Mouse (Mus musculus): Measurements from ENCODE around the gene Flt3l. TPM values are rescaled to one million over a fixed set of nuclear protein-coding genes. Genes with fewer than 3 reads are reported as not detected.

Flt3l gene
- total and polyA plus RNA-seq, 2 experiments: 3.2 to 30.8 TPM

- no peak for TF ChIP-seq POLR2A (IDR thresholded peaks at IDR 0.05; ENCODE audit: extremely low read depth, insufficient read depth, low read length)
- no peak for TF ChIP-seq CTCF (IDR thresholded peaks at IDR 0.05; ENCODE audit: low read depth, low read length)
- Histone ChIP-seq H3K27me3 (ENCODE audit: control insufficient read depth, insufficient read depth, low read length) (peaks cover 8% of the 10 kb centered on the region; the same call in 1 of the 2 replicates), H3K27ac (replicated peaks; ENCODE audit: insufficient read depth, low read depth, low read length) (no peak overlapping the region), H3K9ac (ENCODE audit: low read depth, low read length) (no peak overlapping the region), H3K79me2 (ENCODE audit: control insufficient read depth, insufficient read depth, low read length) (no peaks in the 10 kb centered on the region), H3K36me3 (ENCODE audit: control insufficient read depth, insufficient read depth, low read length) (no peaks in the 10 kb centered on the region), H3K4me3 (ENCODE audit: insufficient read depth, low read depth, low read length) (peak overlapping the region; percentile 54; the same call in 1 of the 2 replicates), H3K4me1 (ENCODE audit: control insufficient read depth, insufficient read depth, low read length) (0 out of 2 replicates have a peak, but pooled peaks cover 3% of the 10 kb centered on the region)
- WGBS: 28% methylated on average over 6 of the region's 6 CpGs
- no peak for DNase-seq (ENCODE audit: extremely low read depth, low read depth, low spot score)
Observed at GRCm38 (mm10) chr7:45162551-45162950, 26.3 kb upstream of the Flt3l start.

GRCm38 (mm10) chr7:45161612-45162473 is 25.6 kb upstream of the Flt3l start:
- H3K27ac ChIP-seq (replicated peaks; ENCODE audit: insufficient read depth, low read depth, low read length): no peak overlapping the region
- peak; percentile 67 for DNase-seq (ENCODE audit: extremely low read depth, low read depth, low spot score)
- H3K4me1 ChIP-seq (ENCODE audit: control insufficient read depth, insufficient read depth, low read length): 0 out of 2 replicates have a peak, but pooled peaks cover 3% of the 10 kb centered on the region
- H3K36me3 ChIP-seq (ENCODE audit: control insufficient read depth, insufficient read depth, low read length): no peaks in the 10 kb centered on the region
- 0 out of 2 replicates have a peak overlapping the region, but pooled peaks have one; percentile 7 for H3K9ac ChIP-seq (ENCODE audit: low read depth, low read length)
- peaks cover 3% of the 10 kb centered on the region; the same call in 1 of the 2 replicates for H3K27me3 ChIP-seq (ENCODE audit: control insufficient read depth, insufficient read depth, low read length)
- no peaks in the 10 kb centered on the region for H3K79me2 ChIP-seq (ENCODE audit: control insufficient read depth, insufficient read depth, low read length)
- H3K4me3 ChIP-seq (ENCODE audit: insufficient read depth, low read depth, low read length): peak overlapping the region; percentile 54
- 7% methylated on average over 35 of the region's 35 CpGs for WGBS
- TF ChIP-seq POLR2A (IDR thresholded peaks at IDR 0.05; ENCODE audit: extremely low read depth, insufficient read depth, low read length) (no peak), CTCF (IDR thresholded peaks at IDR 0.05; ENCODE audit: low read depth, low read length) (peak; percentile 90)

DNA sequence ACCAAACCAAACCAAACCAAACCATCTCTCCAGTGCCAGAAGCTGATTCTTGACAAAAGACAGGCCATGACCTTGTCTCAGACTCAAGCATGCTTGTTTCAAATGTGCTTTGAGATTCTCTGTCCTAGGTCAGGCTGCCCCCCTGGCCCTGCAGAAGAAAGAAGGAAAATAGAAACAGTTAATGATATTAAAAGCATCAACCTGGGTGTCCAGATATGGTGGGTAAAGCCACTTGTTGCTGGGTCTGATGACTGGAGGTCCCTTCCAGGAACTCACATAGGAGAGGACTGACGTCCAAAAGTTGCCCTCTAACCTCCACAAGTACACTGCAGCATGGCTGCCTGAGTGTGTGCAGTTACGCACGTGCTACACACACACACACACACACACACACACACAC is 24.6 kb upstream of the Flt3l start:
- Histone ChIP-seq H3K4me1 (ENCODE audit: control insufficient read depth, insufficient read depth, low read length) (0 out of 2 replicates have a peak, but pooled peaks cover 3% of the 10 kb centered on the region), H3K36me3 (ENCODE audit: control insufficient read depth, insufficient read depth, low read length) (no peaks in the 10 kb centered on the region), H3K27me3 (ENCODE audit: control insufficient read depth, insufficient read depth, low read length) (no peaks in the 10 kb centered on the region; the same call in 1 of the 2 replicates), H3K9ac (ENCODE audit: low read depth, low read length) (no peak overlapping the region), H3K27ac (replicated peaks; ENCODE audit: insufficient read depth, low read depth, low read length) (no peak overlapping the region), H3K79me2 (ENCODE audit: control insufficient read depth, insufficient read depth, low read length) (no peaks in the 10 kb centered on the region), H3K4me3 (ENCODE audit: insufficient read depth, low read depth, low read length) (no peak overlapping the region)
- 90% methylated on average over 3 of the region's 3 CpGs for WGBS
- no peak for DNase-seq (ENCODE audit: extremely low read depth, low read depth, low spot score)
- TF ChIP-seq CTCF (IDR thresholded peaks at IDR 0.05; ENCODE audit: low read depth, low read length): no peak
- TF ChIP-seq POLR2A (IDR thresholded peaks at IDR 0.05; ENCODE audit: extremely low read depth, insufficient read depth, low read length): no peak

DNA sequence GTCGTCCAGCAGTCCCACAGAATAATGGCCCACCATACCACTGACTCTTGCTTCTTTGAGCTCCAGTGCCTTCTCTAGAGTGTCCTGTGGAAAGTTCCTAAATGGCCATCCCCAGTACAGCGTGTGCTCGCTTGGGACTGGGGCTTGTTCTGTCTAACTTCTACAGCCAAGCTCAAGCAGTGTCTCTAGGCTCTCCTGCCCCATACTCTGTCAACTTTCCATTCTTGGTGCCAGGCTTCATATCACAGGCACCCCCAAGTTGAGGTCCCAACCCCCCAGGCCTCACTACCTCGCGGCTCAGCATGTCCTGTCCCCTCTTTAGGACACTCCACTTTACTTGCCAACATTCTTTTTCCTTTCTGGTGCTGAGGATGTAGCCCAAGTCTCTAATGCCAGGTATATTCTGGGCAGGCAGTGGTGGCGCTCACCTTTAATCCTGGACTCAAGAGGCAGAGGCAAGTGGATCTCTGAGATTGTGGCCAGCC is 24.1 kb upstream of the Flt3l start:
- Histone ChIP-seq H3K4me1 (ENCODE audit: control insufficient read depth, insufficient read depth, low read length) (0 out of 2 replicates have a peak, but pooled peaks cover 3% of the 10 kb centered on the region), H3K79me2 (ENCODE audit: control insufficient read depth, insufficient read depth, low read length) (no peaks in the 10 kb centered on the region), H3K36me3 (ENCODE audit: control insufficient read depth, insufficient read depth, low read length) (no peaks in the 10 kb centered on the region), H3K27ac (replicated peaks; ENCODE audit: insufficient read depth, low read depth, low read length) (no peak overlapping the region), H3K9ac (ENCODE audit: low read depth, low read length) (no peak overlapping the region), H3K4me3 (ENCODE audit: insufficient read depth, low read depth, low read length) (no peak overlapping the region), H3K27me3 (ENCODE audit: control insufficient read depth, insufficient read depth, low read length) (no peaks in the 10 kb centered on the region; the same call in 1 of the 2 replicates)
- TF ChIP-seq POLR2A (IDR thresholded peaks at IDR 0.05; ENCODE audit: extremely low read depth, insufficient read depth, low read length) (no peak), CTCF (IDR thresholded peaks at IDR 0.05; ENCODE audit: low read depth, low read length) (no peak)
- DNase-seq (ENCODE audit: extremely low read depth, low read depth, low spot score): no peak
- WGBS: 97% methylated on average over 6 of the region's 6 CpGs

DNA sequence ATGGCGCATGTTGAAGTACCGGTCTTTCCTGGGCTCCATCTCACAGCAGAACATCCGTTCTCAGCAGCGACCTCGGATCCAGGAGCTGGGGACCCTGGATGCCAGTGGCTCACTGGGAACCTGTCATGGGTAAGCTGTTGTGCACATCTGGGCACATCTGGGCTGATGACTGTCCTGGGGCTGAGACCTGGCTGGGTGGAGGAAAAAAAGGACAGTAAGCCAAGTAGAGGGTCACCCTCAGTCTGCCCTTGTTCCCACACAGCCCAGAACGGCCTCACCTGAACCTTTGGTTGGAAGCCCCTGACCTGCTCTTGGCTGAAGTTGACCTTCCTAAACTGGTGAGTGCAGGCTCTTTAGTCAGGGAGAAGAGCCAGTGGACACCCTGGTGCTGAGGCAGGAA is 22.8 kb upstream of the Flt3l start:
- Histone ChIP-seq H3K27me3 (ENCODE audit: control insufficient read depth, insufficient read depth, low read length) (no peaks in the 10 kb centered on the region), H3K9ac (ENCODE audit: low read depth, low read length) (no peak overlapping the region), H3K4me1 (ENCODE audit: control insufficient read depth, insufficient read depth, low read length) (0 out of 2 replicates have a peak, but pooled peaks cover 3% of the 10 kb centered on the region), H3K4me3 (ENCODE audit: insufficient read depth, low read depth, low read length) (no peak overlapping the region), H3K27ac (replicated peaks; ENCODE audit: insufficient read depth, low read depth, low read length) (no peak overlapping the region), H3K36me3 (ENCODE audit: control insufficient read depth, insufficient read depth, low read length) (no peaks in the 10 kb centered on the region), H3K79me2 (ENCODE audit: control insufficient read depth, insufficient read depth, low read length) (no peaks in the 10 kb centered on the region)
- TF ChIP-seq CTCF (IDR thresholded peaks at IDR 0.05; ENCODE audit: low read depth, low read length): no peak
- no peak for DNase-seq (ENCODE audit: extremely low read depth, low read depth, low spot score)
- WGBS: 97% methylated on average over 6 of the region's 6 CpGs

Measured in liver, adult 2 months (tissue).